Mouse (Mus musculus): ENCODE measurements around the gene Wdpcp.

Gene Wdpcp

GRCm38 (mm10) chr11:21749487-21749886 lies 177.5 kb downstream of the Wdpcp start:
- DNase-seq (ENCODE audit: low spot score), result no peak

- DNase-seq (ENCODE audit: low spot score), result no peak
Measured at GRCm38 (mm10) chr11:21763201-21763600, 191.2 kb downstream of the Wdpcp start.

GRCm38 (mm10) chr11:21788831-21789230 lies 216.8 kb downstream of the Wdpcp start:
- DNase-seq (ENCODE audit: low spot score), result no peak

- DNase-seq (ENCODE audit: low spot score), result no peak
Measured at GRCm38 (mm10) chr11:21824941-21825340, 252.9 kb downstream of the Wdpcp start.

- DNase-seq (ENCODE audit: low spot score), result no peak
Measured at GRCm38 (mm10) chr11:21826521-21826920, 254.5 kb downstream of the Wdpcp start.

GRCm38 (mm10) chr11:21847040-21847439 lies 275.0 kb downstream of the Wdpcp start:
- DNase-seq (ENCODE audit: low spot score), result no peak

GRCm38 (mm10) chr11:21864000-21864399 lies 292.0 kb downstream of the Wdpcp start:
- no peak for DNase-seq (ENCODE audit: low spot score)

- no peak for DNase-seq (ENCODE audit: low spot score)
Measured at GRCm38 (mm10) chr11:21864516-21864915, 292.5 kb downstream of the Wdpcp start.

GRCm38 (mm10) chr11:21868675-21869074 lies 296.6 kb downstream of the Wdpcp start:
- DNase-seq (ENCODE audit: low spot score), result no peak

- DNase-seq (ENCODE audit: low spot score), result no peak
Measured at GRCm38 (mm10) chr11:21870863-21871262, 298.8 kb downstream of the Wdpcp start.

- no peak for DNase-seq (ENCODE audit: low spot score)
Measured at GRCm38 (mm10) chr11:21871728-21872127, 299.7 kb downstream of the Wdpcp start.

GRCm38 (mm10) chr11:21875077-21875476 lies 303.0 kb downstream of the Wdpcp start:
- DNase-seq (ENCODE audit: low spot score), result no peak

GRCm38 (mm10) chr11:21894696-21895095 lies 322.7 kb downstream of the Wdpcp start:
- no peak for DNase-seq (ENCODE audit: low spot score)

GRCm38 (mm10) chr11:21922531-21922930 lies 350.5 kb downstream of the Wdpcp start:
- DNase-seq (ENCODE audit: low spot score), result no peak

Measured in c-Kit-positive CD71-positive TER-119-positive erythroid progenitor cells, embryonic 14.5 days (primary cell).